Mouse (Mus musculus): ENCODE results near the gene Tmsb10. TPM values are rescaled to one million over a fixed set of nuclear protein-coding genes. Genes with fewer than 3 reads are reported as not detected.

The Tmsb10 gene
- polyA plus RNA-seq, 1 experiment = 30.4 TPM

DNA sequence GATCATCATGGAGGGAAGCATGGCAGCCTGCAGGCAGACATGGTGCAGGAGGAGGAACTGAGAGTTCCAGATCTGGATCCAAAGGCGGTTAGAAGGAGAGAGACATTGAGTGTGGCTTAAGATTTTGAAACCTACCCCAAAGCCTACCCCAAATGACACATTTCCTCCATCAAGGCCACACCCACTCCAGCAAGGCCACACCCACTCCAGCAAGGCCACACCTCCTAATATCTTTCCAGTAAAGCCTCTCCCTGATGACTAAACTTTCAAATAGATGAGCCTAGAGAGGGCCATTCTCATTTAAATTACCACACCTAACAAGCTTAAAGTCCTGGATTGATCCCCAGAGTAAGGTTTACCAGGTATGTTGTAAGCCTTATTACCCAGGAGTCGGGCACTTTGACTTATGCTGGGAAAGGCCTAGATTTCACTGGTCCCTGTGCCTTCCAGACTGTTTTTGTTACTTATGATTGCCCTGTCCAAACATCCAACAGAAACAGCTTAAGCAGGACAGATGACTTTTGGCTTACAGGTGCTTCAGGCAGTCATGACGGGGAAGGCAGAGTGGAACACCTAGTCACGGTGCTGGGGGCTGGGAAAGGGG is 28.7 kb downstream of the Tmsb10 start:
- WGBS = 51% methylated on average over 4 of the region's 4 CpGs
- TF ChIP-seq POLR2A (IDR thresholded peaks at IDR 0.05; ENCODE audit: low read depth, low read length) (no peak), CTCF (IDR thresholded peaks at IDR 0.05; ENCODE audit: extremely low read depth, insufficient read length, insufficient replicate concordance, low read depth, low read length) (no peak)
- H3K4me1 ChIP-seq (ENCODE audit: control insufficient read depth, insufficient read depth, insufficient read length, low read length) = peaks cover 23% of the 10 kb centered on the region; the same call in 1 of the 2 replicates
- H3K4me3 ChIP-seq (ENCODE audit: low read depth, low read length) = no peak overlapping the region
- peak overlapping the region; percentile 25; the same call in 1 of the 2 replicates for H3K27ac ChIP-seq (ENCODE audit: insufficient read depth, low read depth, low read length)
- no peaks in the 10 kb centered on the region for H3K36me3 ChIP-seq (ENCODE audit: control insufficient read depth, insufficient read depth, low read length)
- no peaks in the 10 kb centered on the region for H3K27me3 ChIP-seq (ENCODE audit: control insufficient read depth, insufficient read depth, low read length)

DNA sequence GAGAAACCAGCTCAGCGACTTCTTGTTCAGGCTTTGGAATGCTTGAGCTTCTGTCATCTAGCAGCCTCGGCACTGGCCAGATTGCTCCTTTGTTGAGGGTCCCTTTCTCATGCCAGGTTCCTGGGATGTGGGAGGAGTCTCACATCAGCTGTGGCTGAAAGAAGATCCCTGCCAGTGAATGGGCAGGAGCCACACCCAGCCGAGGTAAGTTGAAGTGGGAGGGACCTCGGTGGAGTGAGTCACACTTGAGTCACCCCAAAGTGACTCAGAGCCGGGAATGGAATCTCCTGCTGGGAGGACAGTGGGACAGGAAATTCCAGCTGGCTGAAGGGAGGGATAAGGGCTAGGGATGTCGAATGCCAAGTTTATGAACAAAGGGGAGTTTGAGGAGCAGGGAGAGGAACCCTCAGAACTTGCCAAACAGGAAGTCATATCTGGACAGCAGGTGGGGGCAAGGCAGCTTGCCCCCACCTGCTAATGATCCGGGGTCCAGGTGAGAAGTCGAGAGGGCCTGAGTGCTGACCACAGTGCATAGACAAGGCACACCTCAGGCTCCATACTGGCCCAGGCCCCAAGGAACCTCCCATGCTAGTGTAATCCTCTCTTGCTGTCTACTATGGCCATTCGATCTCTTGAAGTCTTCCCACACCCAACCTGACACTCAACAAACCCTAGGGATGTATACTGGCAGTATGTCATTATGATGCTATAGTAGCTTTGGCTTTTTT is 31.6 kb downstream of the Tmsb10 start:
- Histone ChIP-seq H3K27ac (ENCODE audit: insufficient read depth, low read depth, low read length) (peak overlapping the region; percentile 38; the same call in 1 of the 2 replicates), H3K4me3 (ENCODE audit: low read depth, low read length) (no peak overlapping the region), H3K4me1 (ENCODE audit: control insufficient read depth, insufficient read depth, insufficient read length, low read length) (peaks cover 17% of the 10 kb centered on the region; the same call in 1 of the 2 replicates), H3K36me3 (ENCODE audit: control insufficient read depth, insufficient read depth, low read length) (no peaks in the 10 kb centered on the region), H3K27me3 (ENCODE audit: control insufficient read depth, insufficient read depth, low read length) (no peaks in the 10 kb centered on the region)
- 18% methylated on average over 9 of the region's 9 CpGs for WGBS
- TF ChIP-seq CTCF (IDR thresholded peaks at IDR 0.05; ENCODE audit: extremely low read depth, insufficient read length, insufficient replicate concordance, low read depth, low read length) = no peak
- no peak for TF ChIP-seq POLR2A (IDR thresholded peaks at IDR 0.05; ENCODE audit: low read depth, low read length)

DNA sequence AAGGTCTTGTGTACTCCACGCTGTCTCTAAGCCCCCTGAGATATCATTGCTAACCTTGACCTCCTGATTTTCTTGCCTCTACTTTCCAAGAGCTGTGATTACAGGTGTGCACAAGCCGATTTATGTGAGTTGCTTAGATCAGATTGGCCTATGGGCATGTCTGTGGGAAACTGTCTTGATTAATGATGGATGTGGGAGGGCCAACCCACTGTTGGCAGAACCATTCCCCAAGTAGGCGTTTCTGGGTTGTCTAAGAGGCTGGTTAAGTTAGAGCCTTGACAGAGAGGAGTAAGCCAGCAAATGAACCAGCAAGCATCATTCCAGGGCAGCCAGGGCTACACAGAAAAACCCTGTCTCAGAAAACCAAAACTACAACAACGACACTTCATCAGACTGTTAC is 32.5 kb downstream of the Tmsb10 start:
- peaks cover 17% of the 10 kb centered on the region; the same call in 1 of the 2 replicates for H3K4me1 ChIP-seq (ENCODE audit: control insufficient read depth, insufficient read depth, insufficient read length, low read length)
- 79% methylated on average over 4 of the region's 4 CpGs for WGBS
- no peak for TF ChIP-seq POLR2A (IDR thresholded peaks at IDR 0.05; ENCODE audit: low read depth, low read length)
- no peak for TF ChIP-seq CTCF (IDR thresholded peaks at IDR 0.05; ENCODE audit: extremely low read depth, insufficient read length, insufficient replicate concordance, low read depth, low read length)
- H3K27ac ChIP-seq (ENCODE audit: insufficient read depth, low read depth, low read length) = no peak overlapping the region
- no peak overlapping the region for H3K4me3 ChIP-seq (ENCODE audit: low read depth, low read length)
- no peaks in the 10 kb centered on the region for H3K27me3 ChIP-seq (ENCODE audit: control insufficient read depth, insufficient read depth, low read length)
- no peaks in the 10 kb centered on the region for H3K36me3 ChIP-seq (ENCODE audit: control insufficient read depth, insufficient read depth, low read length)

DNA sequence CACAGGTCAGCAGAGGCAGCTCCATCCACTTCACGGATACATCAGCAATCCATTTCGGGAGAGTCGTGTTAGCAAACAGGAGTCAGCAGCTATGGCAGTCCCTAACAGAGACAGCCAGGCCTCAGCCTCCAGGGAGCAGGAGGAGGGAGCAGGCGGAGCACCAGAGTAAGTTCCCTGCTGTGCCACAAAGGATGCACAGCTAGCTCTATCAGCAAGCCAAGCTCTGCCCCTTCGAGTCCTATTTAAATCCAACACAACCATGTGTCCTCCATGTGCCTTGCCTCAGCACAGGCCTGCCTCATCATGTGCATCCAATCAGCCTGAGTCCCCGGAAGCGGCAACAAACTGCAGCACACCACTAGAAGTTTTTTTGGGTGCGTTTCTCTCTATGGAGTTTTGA is 35.2 kb downstream of the Tmsb10 start:
- no peak for TF ChIP-seq CTCF (IDR thresholded peaks at IDR 0.05; ENCODE audit: extremely low read depth, insufficient read length, insufficient replicate concordance, low read depth, low read length)
- TF ChIP-seq POLR2A (IDR thresholded peaks at IDR 0.05; ENCODE audit: low read depth, low read length) = no peak
- H3K4me1 ChIP-seq (ENCODE audit: control insufficient read depth, insufficient read depth, insufficient read length, low read length) = peaks cover 6% of the 10 kb centered on the region; the same call in 1 of the 2 replicates
- H3K4me3 ChIP-seq (ENCODE audit: low read depth, low read length) = no peak overlapping the region
- H3K27me3 ChIP-seq (ENCODE audit: control insufficient read depth, insufficient read depth, low read length) = no peaks in the 10 kb centered on the region
- 89% methylated on average over 8 of the region's 8 CpGs for WGBS
- no peak overlapping the region for H3K27ac ChIP-seq (ENCODE audit: insufficient read depth, low read depth, low read length)
- no peaks in the 10 kb centered on the region for H3K36me3 ChIP-seq (ENCODE audit: control insufficient read depth, insufficient read depth, low read length)

DNA sequence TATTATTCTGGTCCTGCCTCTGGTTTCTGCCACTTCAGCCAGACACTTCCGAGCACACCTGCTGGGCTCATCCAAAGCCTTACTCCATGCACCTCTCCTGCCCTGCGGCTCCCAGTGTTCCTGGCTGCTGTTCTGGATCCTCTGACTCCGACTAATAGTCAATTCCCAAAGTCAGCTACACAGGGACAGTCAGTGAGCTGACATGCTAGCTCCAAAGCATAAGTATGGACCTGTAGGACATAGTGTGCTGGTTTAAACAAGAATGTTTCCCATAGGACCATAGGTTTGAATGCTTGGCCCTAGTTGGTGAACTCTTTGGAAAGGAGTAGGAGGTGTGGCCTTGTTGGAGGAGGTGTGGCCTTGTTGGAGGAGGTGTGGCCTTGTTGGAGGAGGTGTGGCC is 37.5 kb downstream of the Tmsb10 start:
- TF ChIP-seq POLR2A (IDR thresholded peaks at IDR 0.05; ENCODE audit: low read depth, low read length) = no peak
- no peak for TF ChIP-seq CTCF (IDR thresholded peaks at IDR 0.05; ENCODE audit: extremely low read depth, insufficient read length, insufficient replicate concordance, low read depth, low read length)
- no peak overlapping the region for H3K4me3 ChIP-seq (ENCODE audit: low read depth, low read length)
- H3K36me3 ChIP-seq (ENCODE audit: control insufficient read depth, insufficient read depth, low read length) = no peaks in the 10 kb centered on the region
- WGBS = 96% methylated on average over 3 of the region's 3 CpGs
- H3K27ac ChIP-seq (ENCODE audit: insufficient read depth, low read depth, low read length) = no peak overlapping the region
- H3K4me1 ChIP-seq (ENCODE audit: control insufficient read depth, insufficient read depth, insufficient read length, low read length) = no peaks in the 10 kb centered on the region
- H3K27me3 ChIP-seq (ENCODE audit: control insufficient read depth, insufficient read depth, low read length) = no peaks in the 10 kb centered on the region

DNA sequence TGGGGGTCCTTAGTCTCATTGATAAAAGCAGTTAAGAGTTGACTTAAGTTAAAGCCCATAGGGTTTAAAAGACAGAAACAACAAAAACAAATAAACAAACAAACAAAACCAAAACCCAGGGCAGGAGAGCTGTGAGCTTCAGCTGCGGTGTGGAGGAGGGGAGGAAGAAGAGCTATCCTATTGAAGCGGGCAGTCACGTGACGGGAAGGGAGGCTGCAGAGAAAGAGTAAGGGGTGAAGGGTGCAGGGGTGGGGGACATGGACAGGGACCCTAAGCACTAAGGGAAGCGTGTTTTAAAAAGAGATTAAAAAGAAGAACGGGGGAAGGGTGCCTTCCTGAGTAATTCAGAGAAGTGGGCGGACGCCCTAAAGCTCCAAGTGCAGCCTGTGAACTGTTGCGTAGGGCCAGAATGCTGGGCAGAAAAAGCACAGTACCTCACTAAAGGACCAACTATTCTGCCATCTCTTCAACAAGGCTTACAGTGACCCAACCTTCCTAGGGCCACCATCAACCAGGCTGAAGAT is 40.0 kb downstream of the Tmsb10 start:
- no peaks in the 10 kb centered on the region for H3K4me1 ChIP-seq (ENCODE audit: control insufficient read depth, insufficient read depth, insufficient read length, low read length)
- H3K27me3 ChIP-seq (ENCODE audit: control insufficient read depth, insufficient read depth, low read length) = no peaks in the 10 kb centered on the region
- 79% methylated on average over 9 of the region's 9 CpGs for WGBS
- TF ChIP-seq CTCF (IDR thresholded peaks at IDR 0.05; ENCODE audit: extremely low read depth, insufficient read length, insufficient replicate concordance, low read depth, low read length) (no peak), POLR2A (IDR thresholded peaks at IDR 0.05; ENCODE audit: low read depth, low read length) (no peak)
- H3K4me3 ChIP-seq (ENCODE audit: low read depth, low read length) = no peak overlapping the region
- no peaks in the 10 kb centered on the region for H3K36me3 ChIP-seq (ENCODE audit: control insufficient read depth, insufficient read depth, low read length)
- no peak overlapping the region for H3K27ac ChIP-seq (ENCODE audit: insufficient read depth, low read depth, low read length)

DNA sequence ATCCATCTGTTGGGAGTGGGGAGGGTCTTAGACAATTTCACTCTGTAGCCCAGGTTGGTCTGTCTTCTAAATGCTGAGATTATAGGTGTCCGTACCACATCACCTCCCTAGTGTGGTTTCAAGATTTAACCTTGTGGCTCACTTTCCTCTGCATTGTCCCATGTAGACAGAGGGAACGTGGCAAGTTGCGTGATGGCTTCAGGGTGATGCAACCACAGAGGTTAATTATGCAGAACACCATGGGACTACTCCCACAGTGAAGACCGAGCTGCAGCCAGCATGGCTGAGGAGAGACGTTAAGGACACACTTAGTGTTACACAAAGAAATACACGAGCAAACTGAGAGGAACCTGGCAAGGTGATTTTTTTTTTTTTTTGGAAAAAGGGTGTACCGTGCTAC is 42.2 kb downstream of the Tmsb10 start:
- Histone ChIP-seq H3K27me3 (ENCODE audit: control insufficient read depth, insufficient read depth, low read length) (no peaks in the 10 kb centered on the region), H3K36me3 (ENCODE audit: control insufficient read depth, insufficient read depth, low read length) (no peaks in the 10 kb centered on the region), H3K4me1 (ENCODE audit: control insufficient read depth, insufficient read depth, insufficient read length, low read length) (no peaks in the 10 kb centered on the region), H3K27ac (ENCODE audit: insufficient read depth, low read depth, low read length) (no peak overlapping the region), H3K4me3 (ENCODE audit: low read depth, low read length) (no peak overlapping the region)
- no peak for TF ChIP-seq POLR2A (IDR thresholded peaks at IDR 0.05; ENCODE audit: low read depth, low read length)
- no peak for TF ChIP-seq CTCF (IDR thresholded peaks at IDR 0.05; ENCODE audit: extremely low read depth, insufficient read length, insufficient replicate concordance, low read depth, low read length)
- WGBS = 84% methylated on average over 7 of the region's 7 CpGs

Measured in small intestine, adult 2 months (tissue).